In genomic region chr7:99122651-99123050, GRCm38 (mm10) we compare ENCODE assay signal across 23 mouse cellular contexts. TPM values are rescaled to one million over a fixed set of nuclear protein-coding genes. Genes with fewer than 3 reads are reported as not detected.
A peak's percentile ranks its signal among the peaks of the same experiment; 100 is the strongest.
DNase-seq lines count a peak whose midpoint lies in the region; ATAC-seq and TF ChIP-seq lines count a peak whose summit lies in the region.
"Had no signal": no experiment of that assay in that cellular context is flagged by ENCODE, and none has a peak within 500 bp of the region (broad histone marks: within the 10 kb centered on the region; RNA-seq: fewer than 3 reads in every experiment).

No protein-coding gene starts in this region.

- no peak overlapping the region for H3K27ac ChIP-seq in hindbrain, embryonic 12.5 days
- no peak overlapping the region for H3K27ac ChIP-seq in hindbrain, embryonic 11.5 days (ENCODE audit: low read depth, low read length)
- peak overlapping the region; percentile 36 for H3K27ac ChIP-seq in liver, adult 2 months (replicated peaks; ENCODE audit: insufficient read depth, low read depth, low read length)
- H3K27ac ChIP-seq in embryonic facial prominence, embryonic 10.5 days (replicated peaks): 0 out of 2 replicates have a peak overlapping the region, but pooled peaks have one; percentile 5
- H3K27ac ChIP-seq in liver, embryonic 15.5 days (replicated peaks): 0 out of 2 replicates have a peak overlapping the region, but pooled peaks have one; percentile 14
- H3K27ac ChIP-seq in left cerebral cortex, adult 2 months: no peak overlapping the region
- H3K27ac ChIP-seq: forebrain, embryonic 13.5 days; hindbrain, postnatal 0 days; limb, embryonic 13.5 days; midbrain, embryonic 10.5 days; stomach, embryonic 15.5 days had no signal

- ATAC-seq in hindbrain, embryonic 12.5 days (ENCODE audit: low FRiP score): no peak
- ATAC-seq in hindbrain, embryonic 11.5 days (ENCODE audit: low FRiP score): no peak
- no peak for ATAC-seq in liver, embryonic 15.5 days (ENCODE audit: insufficient read depth)
- ATAC-seq: forebrain, embryonic 13.5 days; hindbrain, postnatal 0 days; intestine, embryonic 16.5 days; midbrain, embryonic 16.5 days had no signal

- DNase-seq in hindbrain, embryonic 11.5 days (ENCODE audit: low spot score): no peak
- DNase-seq in liver, adult 2 months (ENCODE audit: extremely low read depth, low read depth, low spot score): peak; percentile 62
- DNase-seq in liver: no peak
- DNase-seq in embryonic facial prominence, embryonic 10.5 days (ENCODE audit: low spot score): no peak
- no peak for DNase-seq in left cerebral cortex, adult 2 months (ENCODE audit: extremely low spot score in 1 of 2, low spot score in 2 of 2)
- DNase-seq: adrenal gland, postnatal 14 days; cerebellum, adult 8-10 months; cerebellum, postnatal 36 days; embryo, embryonic 11 days; gastrocnemius, postnatal 36 days; lung, adult 18-20 months; lung, postnatal 10 days; thymus, postnatal 4 days had no signal

- peaks cover 39% of the 10 kb centered on the region for H3K79me2 ChIP-seq in liver, adult 2 months (ENCODE audit: control insufficient read depth, insufficient read depth, low read length)

- no peak overlapping the region for H3K4me3 ChIP-seq in hindbrain, embryonic 12.5 days
- H3K4me3 ChIP-seq in hindbrain, embryonic 11.5 days (ENCODE audit: low read depth, low read length): no peak overlapping the region
- no peak overlapping the region for H3K4me3 ChIP-seq in liver, adult 2 months (ENCODE audit: insufficient read depth, low read depth, low read length)
- no peak overlapping the region for H3K4me3 ChIP-seq in embryonic facial prominence, embryonic 10.5 days
- no peak overlapping the region for H3K4me3 ChIP-seq in liver, embryonic 15.5 days (replicated peaks)
- H3K4me3 ChIP-seq in left cerebral cortex, adult 2 months: no peak overlapping the region
- H3K4me3 ChIP-seq: forebrain, embryonic 13.5 days; limb, embryonic 13.5 days; midbrain, embryonic 10.5 days; myocyte; stomach, embryonic 15.5 days had no signal

- no peaks in the 10 kb centered on the region for H3K9me3 ChIP-seq in hindbrain, embryonic 12.5 days (replicated peaks)
- no peaks in the 10 kb centered on the region for H3K9me3 ChIP-seq in hindbrain, embryonic 11.5 days (ENCODE audit: control insufficient read depth, low read length)
- H3K9me3 ChIP-seq in embryonic facial prominence, embryonic 10.5 days: peaks cover 3% of the 10 kb centered on the region; the same call in 1 of the 2 replicates
- no peaks in the 10 kb centered on the region for H3K9me3 ChIP-seq in liver, embryonic 15.5 days (replicated peaks)
- H3K9me3 ChIP-seq: forebrain, embryonic 13.5 days; stomach, embryonic 15.5 days had no signal

- H3K4me2 ChIP-seq in hindbrain, embryonic 12.5 days (replicated peaks): no peak overlapping the region
- no peak overlapping the region for H3K4me2 ChIP-seq in hindbrain, embryonic 11.5 days (replicated peaks; ENCODE audit: low read depth, low read length)
- no peak overlapping the region for H3K4me2 ChIP-seq in liver, embryonic 15.5 days
- H3K4me2 ChIP-seq: forebrain, embryonic 13.5 days; limb, embryonic 13.5 days; stomach, embryonic 15.5 days had no signal

- no peak for TF ChIP-seq CTCF in liver, adult 2 months (IDR thresholded peaks at IDR 0.05; ENCODE audit: low read depth, low read length)
- no peak for TF ChIP-seq CTCF in left cerebral cortex, adult 2 months (IDR thresholded peaks at IDR 0.05)

- intact Hi-C loops in left cerebral cortex, adult 2 months (cut with DNase I): no loop called here

- WGBS in hindbrain, embryonic 12.5 days: 80% methylated on average over 5 of the region's 5 CpGs
- 80% methylated on average over 5 of the region's 5 CpGs for WGBS in hindbrain, embryonic 11.5 days
- WGBS in liver, adult 2 months: 16% methylated on average over 5 of the region's 5 CpGs
- 71% methylated on average over 5 of the region's 5 CpGs for WGBS in embryonic facial prominence, embryonic 10.5 days
- WGBS in liver, embryonic 15.5 days (ENCODE audit: insufficient replicate concordance): 46% methylated on average over 5 of the region's 5 CpGs

- 0 out of 2 replicates have a peak, but pooled peaks cover 2% of the 10 kb centered on the region for H3K36me3 ChIP-seq in hindbrain, embryonic 12.5 days
- no peaks in the 10 kb centered on the region for H3K36me3 ChIP-seq in hindbrain, embryonic 11.5 days (ENCODE audit: control insufficient read depth, insufficient read depth, low read length)
- no peaks in the 10 kb centered on the region for H3K36me3 ChIP-seq in liver, adult 2 months (ENCODE audit: control insufficient read depth, insufficient read depth, low read length)
- H3K36me3 ChIP-seq in embryonic facial prominence, embryonic 10.5 days (replicated peaks): peaks cover 12% of the 10 kb centered on the region
- 0 out of 2 replicates have a peak, but pooled peaks cover 9% of the 10 kb centered on the region for H3K36me3 ChIP-seq in liver, embryonic 15.5 days (replicated peaks)
- H3K36me3 ChIP-seq: stomach, embryonic 15.5 days had no signal

- peaks cover 7% of the 10 kb centered on the region for H3K4me1 ChIP-seq in hindbrain, embryonic 12.5 days
- H3K4me1 ChIP-seq in hindbrain, embryonic 11.5 days (replicated peaks; ENCODE audit: control insufficient read depth, insufficient read depth, low read length): peaks cover 2% of the 10 kb centered on the region; the same call in 1 of the 2 replicates
- peaks cover 33% of the 10 kb centered on the region for H3K4me1 ChIP-seq in liver, adult 2 months (ENCODE audit: control insufficient read depth, insufficient read depth, low read length)
- H3K4me1 ChIP-seq in embryonic facial prominence, embryonic 10.5 days: peaks cover 19% of the 10 kb centered on the region
- H3K4me1 ChIP-seq in liver, embryonic 15.5 days (replicated peaks): peaks cover 31% of the 10 kb centered on the region

- peak overlapping the region; percentile 8; the same call in 1 of the 2 replicates for H3K9ac ChIP-seq in hindbrain, embryonic 12.5 days
- H3K9ac ChIP-seq in hindbrain, embryonic 11.5 days (ENCODE audit: low read depth, low read length): no peak overlapping the region
- no peak overlapping the region for H3K9ac ChIP-seq in liver, adult 2 months (ENCODE audit: low read depth, low read length)
- no peak overlapping the region for H3K9ac ChIP-seq in liver, embryonic 15.5 days
- H3K9ac ChIP-seq: forebrain, embryonic 13.5 days; limb, embryonic 13.5 days; stomach, embryonic 15.5 days had no signal

- TF ChIP-seq POLR2A in liver, adult 2 months (IDR thresholded peaks at IDR 0.05; ENCODE audit: extremely low read depth, insufficient read depth, low read length): no peak

- no peaks in the 10 kb centered on the region for H3K27me3 ChIP-seq in hindbrain, embryonic 12.5 days
- no peaks in the 10 kb centered on the region for H3K27me3 ChIP-seq in hindbrain, embryonic 11.5 days (ENCODE audit: control insufficient read depth, insufficient read depth, low read length)
- H3K27me3 ChIP-seq in liver, adult 2 months (ENCODE audit: control insufficient read depth, insufficient read depth, low read length): no peaks in the 10 kb centered on the region
- H3K27me3 ChIP-seq in embryonic facial prominence, embryonic 10.5 days (replicated peaks; ENCODE audit: low read depth, poor library complexity, severe bottlenecking): no peaks in the 10 kb centered on the region
- no peaks in the 10 kb centered on the region for H3K27me3 ChIP-seq in liver, embryonic 15.5 days
- H3K27me3 ChIP-seq: forebrain, embryonic 13.5 days; limb, embryonic 13.5 days; stomach, embryonic 15.5 days had no signal

RNA-seq across cellular contexts. Expression of gene Uvrag, which starts 18.3 kb away (rescaled TPM):
- polyA plus RNA-seq in hindbrain, embryonic 12.5 days (2016; fragmentation: Nextera tagmentation; extraction: Ambion mirVana): 16.6 and 17.7 TPM in 2 replicates
- 11.7 and 13.1 TPM in 2 replicates for polyA plus RNA-seq in hindbrain, embryonic 11.5 days (2014; fragmentation: Nextera tagmentation; extraction: Ambion mirVana)
- 18.3 and 19.9 TPM in 2 replicates for total RNA-seq in liver, adult 2 months (2014; rRNA removed)
- polyA plus RNA-seq in liver, adult 2 months (2012; rRNA removed): 11.4 and 12.2 TPM in 2 replicates
- polyA plus RNA-seq in embryonic facial prominence, embryonic 10.5 days (2016; fragmentation: Nextera tagmentation; extraction: Ambion mirVana): 11.0 and 12.1 TPM in 2 replicates
- 8.3 and 9.7 TPM in 2 replicates for polyA plus RNA-seq in liver, embryonic 15.5 days (2015; fragmentation: Nextera tagmentation; extraction: Ambion mirVana)
- total RNA-seq in left cerebral cortex, adult 2 months (2021): 10 to 100 TPM; 47.6 to 68.3 TPM

RNA-seq across cellular contexts. Expression of gene Dgat2, which starts 59.9 kb away (rescaled TPM):
- polyA plus RNA-seq in hindbrain, embryonic 12.5 days (2016; fragmentation: Nextera tagmentation; extraction: Ambion mirVana): 11.6 and 12.8 TPM in 2 replicates
- polyA plus RNA-seq in hindbrain, embryonic 11.5 days (2014; fragmentation: Nextera tagmentation; extraction: Ambion mirVana): 9.4 and 11.2 TPM in 2 replicates
- total RNA-seq in liver, adult 2 months (2014; rRNA removed): 464 and 499 TPM in 2 replicates
- polyA plus RNA-seq in liver, adult 2 months (2012; rRNA removed): 610 and 703 TPM in 2 replicates
- polyA plus RNA-seq in embryonic facial prominence, embryonic 10.5 days (2016; fragmentation: Nextera tagmentation; extraction: Ambion mirVana): 16.4 and 16.6 TPM in 2 replicates
- polyA plus RNA-seq in liver, embryonic 15.5 days (2015; fragmentation: Nextera tagmentation; extraction: Ambion mirVana): 137 and 174 TPM in 2 replicates
- 10 to 100 TPM; 55.7 to 57.8 TPM for total RNA-seq in left cerebral cortex, adult 2 months (2021)

Comparison
In these comparisons a context has a peak if more than half of its experiments do, and no peak if none do; other contexts are left out.
1. H3K27ac ChIP-seq: peak in liver, adult 2 months (single experiment), embryonic facial prominence, embryonic 10.5 days (single experiment) and liver, embryonic 15.5 days (single experiment); none in hindbrain, embryonic 12.5 days (single experiment), hindbrain, embryonic 11.5 days (single experiment) and left cerebral cortex, adult 2 months (single experiment).